Mouse (Mus musculus): ENCODE data around the gene 1700016D06Rik. TPM values are rescaled to one million over a fixed set of nuclear protein-coding genes. Genes with fewer than 3 reads are reported as not detected.

1700016D06Rik gene
- total RNA-seq, 2 experiments from 2014 or later = not detected

DNA sequence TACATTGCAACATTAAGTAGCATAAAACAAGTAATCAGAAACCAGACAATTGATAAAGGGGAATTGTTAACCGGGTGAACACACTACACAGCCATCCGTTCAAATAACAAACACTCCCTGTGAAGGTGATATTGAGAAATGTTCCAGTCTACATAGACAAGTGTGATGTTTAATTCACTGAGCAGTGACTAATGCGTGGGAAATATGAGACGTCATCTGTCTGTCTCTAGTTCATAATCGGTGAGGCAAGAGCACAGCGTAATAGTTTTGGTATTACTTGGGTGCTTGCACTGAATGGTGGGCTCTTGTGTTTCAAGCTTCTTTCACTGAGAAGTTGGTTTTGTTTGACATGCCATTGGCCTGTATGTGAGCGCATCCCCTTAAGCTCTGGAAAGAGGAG lies 63.3 kb downstream of the 1700016D06Rik start:
- ATAC-seq (replicated peaks; ENCODE audit: low FRiP score, poor library complexity, severe bottlenecking) = no peak

- peak; percentile 78 for ATAC-seq (replicated peaks; ENCODE audit: low FRiP score, poor library complexity, severe bottlenecking)
These were observed 64.4 kb downstream of the 1700016D06Rik start for GRCm38 (mm10) chr8:11636324-11637057.

GRCm38 (mm10) chr8:11635611-11636081 lies 65.2 kb downstream of the 1700016D06Rik start, which contains the start of gene Ankrd10:
Gene Ankrd10, minus strand, starts transcription at chr8:11635757.
- ATAC-seq (replicated peaks; ENCODE audit: low FRiP score, poor library complexity, severe bottlenecking) = peak; percentile 95

DNA sequence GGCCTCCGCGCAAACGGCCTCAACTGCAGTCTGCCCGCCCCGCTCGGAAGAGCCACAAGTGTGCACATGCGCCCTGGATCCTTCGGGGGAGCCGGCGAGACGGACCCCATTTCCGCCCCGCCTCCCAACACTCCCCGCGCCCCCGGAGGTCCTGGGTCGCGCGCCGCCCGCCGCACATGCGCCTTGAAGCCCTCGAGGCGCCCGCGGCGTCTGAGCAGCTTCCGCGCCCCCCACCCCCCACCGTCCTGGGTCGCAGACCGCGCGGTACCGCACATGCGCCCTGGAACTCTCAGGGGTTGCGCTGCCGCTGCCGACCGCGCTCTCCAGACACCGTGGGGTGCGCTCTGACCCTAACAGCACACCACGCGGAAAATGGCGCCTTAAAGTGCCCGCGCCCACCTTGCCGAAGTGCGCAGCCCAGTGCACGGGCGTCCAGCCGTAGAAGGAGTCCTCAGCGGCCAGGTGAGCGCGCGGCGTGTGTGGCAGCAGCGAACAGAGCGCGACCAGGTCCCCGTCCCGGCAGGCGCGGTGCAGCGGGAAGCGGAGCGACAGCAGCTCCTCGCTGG lies 65.8 kb downstream of the 1700016D06Rik start:
- peak; percentile 48 for ATAC-seq (replicated peaks; ENCODE audit: low FRiP score, poor library complexity, severe bottlenecking)

DNA sequence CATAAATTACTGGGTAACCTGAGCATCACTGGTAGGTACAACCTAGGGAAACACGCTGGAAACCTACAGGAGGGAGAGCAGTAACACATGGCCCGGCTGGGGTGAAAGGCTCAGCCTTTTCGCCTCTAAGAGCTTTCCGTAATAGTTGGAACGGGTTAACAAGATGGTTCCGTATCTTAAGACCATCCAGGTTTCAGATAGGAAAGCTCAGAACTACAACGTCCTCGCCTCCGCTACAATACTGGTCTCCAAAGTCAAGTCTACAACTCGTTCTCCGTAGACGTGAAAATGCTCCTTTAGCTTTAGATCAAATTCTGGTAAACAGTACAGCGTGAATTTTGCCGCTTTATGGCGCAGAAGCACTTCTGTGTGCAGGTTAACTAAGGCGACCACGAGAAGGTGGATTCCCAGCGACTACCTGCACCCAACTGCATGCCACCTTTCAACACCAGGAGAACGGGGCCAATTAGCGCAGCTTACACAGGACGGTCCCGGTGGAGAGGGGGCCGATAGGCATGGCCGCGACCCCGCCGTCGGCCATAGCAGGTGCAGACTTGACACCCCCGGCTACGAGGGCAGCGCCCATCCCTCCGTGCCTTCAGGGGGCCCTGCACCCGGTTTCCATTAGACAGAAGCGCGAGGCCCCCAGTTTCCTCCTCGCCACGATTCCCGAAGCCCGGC lies 66.4 kb downstream of the 1700016D06Rik start:
- ATAC-seq (replicated peaks; ENCODE audit: low FRiP score, poor library complexity, severe bottlenecking) = no peak

- ATAC-seq (replicated peaks; ENCODE audit: low FRiP score, poor library complexity, severe bottlenecking) = no peak
These were observed 67.4 kb downstream of the 1700016D06Rik start for GRCm38 (mm10) chr8:11633414-11633813.

- ATAC-seq (replicated peaks; ENCODE audit: low FRiP score, poor library complexity, severe bottlenecking) = no peak
These were observed 68.5 kb downstream of the 1700016D06Rik start for GRCm38 (mm10) chr8:11632406-11632805.

- ATAC-seq (replicated peaks; ENCODE audit: low FRiP score, poor library complexity, severe bottlenecking) = no peak
These were observed 71.7 kb downstream of the 1700016D06Rik start for GRCm38 (mm10) chr8:11629206-11629605.

GRCm38 (mm10) chr8:11628506-11629132 lies 72.2 kb downstream of the 1700016D06Rik start:
- no peak for ATAC-seq (replicated peaks; ENCODE audit: low FRiP score, poor library complexity, severe bottlenecking)

- ATAC-seq (replicated peaks; ENCODE audit: low FRiP score, poor library complexity, severe bottlenecking) = no peak
These were observed 73.1 kb downstream of the 1700016D06Rik start for GRCm38 (mm10) chr8:11627717-11628116.

DNA sequence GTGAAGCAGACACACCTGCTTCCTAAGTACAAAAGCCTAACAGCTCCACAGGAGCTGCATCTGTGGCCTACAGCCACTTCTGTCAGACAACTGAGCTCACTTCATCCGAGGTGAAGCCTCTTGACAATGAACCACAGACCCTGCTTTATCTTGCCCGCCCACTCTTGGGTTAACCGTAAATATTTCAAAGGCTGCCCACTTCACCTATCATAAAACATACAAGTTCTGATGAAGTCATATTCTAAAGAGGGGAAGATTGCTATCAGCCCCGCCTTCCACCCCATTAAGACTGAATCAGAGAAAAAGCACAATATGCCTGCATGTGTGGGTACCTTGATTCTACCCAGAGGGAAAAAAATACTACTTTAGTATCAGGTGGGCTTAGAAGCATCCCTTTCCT lies 75.8 kb downstream of the 1700016D06Rik start:
- ATAC-seq (replicated peaks; ENCODE audit: low FRiP score, poor library complexity, severe bottlenecking) = no peak

GRCm38 (mm10) chr8:11619091-11619490 lies 81.8 kb downstream of the 1700016D06Rik start:
- no peak for ATAC-seq (replicated peaks; ENCODE audit: low FRiP score, poor library complexity, severe bottlenecking)

GRCm38 (mm10) chr8:11618063-11618462 lies 82.8 kb downstream of the 1700016D06Rik start:
- no peak for ATAC-seq (replicated peaks; ENCODE audit: low FRiP score, poor library complexity, severe bottlenecking)

DNA sequence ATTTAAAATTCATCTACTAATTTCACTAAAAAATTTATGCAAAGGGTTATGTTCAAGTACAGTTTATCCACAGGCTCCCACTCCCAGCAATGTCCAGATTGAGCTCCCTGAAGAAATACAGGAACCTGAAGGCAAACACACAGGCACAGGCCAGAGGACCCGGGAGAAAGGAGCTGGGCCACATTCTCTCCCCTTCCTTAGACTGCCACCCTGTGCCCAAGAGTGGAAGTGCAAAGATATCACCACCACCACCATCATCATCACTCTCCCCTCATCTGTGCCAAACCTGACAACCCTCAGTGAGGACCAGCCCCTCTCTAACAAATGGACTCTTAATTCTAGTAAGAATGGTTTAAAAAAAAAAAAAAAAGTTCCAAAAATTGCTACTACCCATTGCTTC lies 84.6 kb downstream of the 1700016D06Rik start:
- peak; percentile 74; the same call in 1 of the 2 replicates for ATAC-seq (replicated peaks; ENCODE audit: low FRiP score, poor library complexity, severe bottlenecking)

- ATAC-seq (replicated peaks; ENCODE audit: low FRiP score, poor library complexity, severe bottlenecking) = no peak
These were observed 86.6 kb downstream of the 1700016D06Rik start for GRCm38 (mm10) chr8:11614126-11614835.

- no peak for ATAC-seq (replicated peaks; ENCODE audit: low FRiP score, poor library complexity, severe bottlenecking)
These were observed 92.0 kb downstream of the 1700016D06Rik start for GRCm38 (mm10) chr8:11608848-11609247.
